Mouse (Mus musculus) adrenal gland, postnatal 14 days (tissue): ENCODE results near the gene Gm49358. TPM values are rescaled to one million over a fixed set of nuclear protein-coding genes. Genes with fewer than 3 reads are reported as not detected.
A peak's percentile ranks its signal among the peaks of the same experiment; 100 is the strongest.

Experiments
- DNase-seq: peaks from one replicate; pipeline ENCODE4 v3.0.0; 2021; ENCODE audit warnings: mixed read lengths
- total RNA-seq: library from RNA; stranded (reverse); gene quantifications from 2 replicates; pipeline ENCODE4 v1.2.3, GENCODE M21; 2021

Gm49358 gene
- total RNA-seq, 1 experiment from 2014 or later: 9.8 TPM

GRCm38 (mm10) chr10:86814292-86815131 is 50.7 kb downstream of the Gm49358 start:
- DNase-seq: peak; percentile 51

GRCm38 (mm10) chr10:86815133-86815532 is 51.4 kb downstream of the Gm49358 start:
- DNase-seq: peak; percentile 53

- no peak for DNase-seq
Measured at GRCm38 (mm10) chr10:86819649-86820165, 55.9 kb downstream of the Gm49358 start.

GRCm38 (mm10) chr10:86821014-86821413 is 57.2 kb downstream of the Gm49358 start:
- DNase-seq: no peak

GRCm38 (mm10) chr10:86824093-86824492 is 60.3 kb downstream of the Gm49358 start:
- peak; percentile 37 for DNase-seq

- DNase-seq: no peak
Measured at GRCm38 (mm10) chr10:86824871-86825270, 61.1 kb downstream of the Gm49358 start.

- DNase-seq: peak; percentile 70
Measured at GRCm38 (mm10) chr10:86825871-86826522, 62.2 kb downstream of the Gm49358 start.

DNA sequence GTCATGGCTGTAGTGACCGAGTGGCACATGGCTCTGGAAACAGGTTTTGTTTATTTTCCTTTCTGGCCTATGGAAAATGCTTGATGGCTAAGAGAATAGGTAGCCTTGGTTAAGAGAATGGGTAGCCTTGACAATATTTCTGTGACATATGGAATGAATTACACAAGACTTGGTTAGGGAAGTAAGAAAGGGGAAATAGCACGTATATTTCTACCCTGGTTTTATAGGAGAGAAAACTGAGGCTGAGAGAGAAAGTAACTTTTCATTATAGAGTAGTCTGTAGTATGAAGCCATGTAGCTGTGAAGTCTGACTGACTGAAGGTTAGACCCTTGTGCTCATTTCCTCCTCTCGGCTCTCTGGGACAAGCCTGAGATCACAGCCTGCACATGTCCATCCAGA is 63.2 kb downstream of the Gm49358 start:
- DNase-seq: no peak

DNA sequence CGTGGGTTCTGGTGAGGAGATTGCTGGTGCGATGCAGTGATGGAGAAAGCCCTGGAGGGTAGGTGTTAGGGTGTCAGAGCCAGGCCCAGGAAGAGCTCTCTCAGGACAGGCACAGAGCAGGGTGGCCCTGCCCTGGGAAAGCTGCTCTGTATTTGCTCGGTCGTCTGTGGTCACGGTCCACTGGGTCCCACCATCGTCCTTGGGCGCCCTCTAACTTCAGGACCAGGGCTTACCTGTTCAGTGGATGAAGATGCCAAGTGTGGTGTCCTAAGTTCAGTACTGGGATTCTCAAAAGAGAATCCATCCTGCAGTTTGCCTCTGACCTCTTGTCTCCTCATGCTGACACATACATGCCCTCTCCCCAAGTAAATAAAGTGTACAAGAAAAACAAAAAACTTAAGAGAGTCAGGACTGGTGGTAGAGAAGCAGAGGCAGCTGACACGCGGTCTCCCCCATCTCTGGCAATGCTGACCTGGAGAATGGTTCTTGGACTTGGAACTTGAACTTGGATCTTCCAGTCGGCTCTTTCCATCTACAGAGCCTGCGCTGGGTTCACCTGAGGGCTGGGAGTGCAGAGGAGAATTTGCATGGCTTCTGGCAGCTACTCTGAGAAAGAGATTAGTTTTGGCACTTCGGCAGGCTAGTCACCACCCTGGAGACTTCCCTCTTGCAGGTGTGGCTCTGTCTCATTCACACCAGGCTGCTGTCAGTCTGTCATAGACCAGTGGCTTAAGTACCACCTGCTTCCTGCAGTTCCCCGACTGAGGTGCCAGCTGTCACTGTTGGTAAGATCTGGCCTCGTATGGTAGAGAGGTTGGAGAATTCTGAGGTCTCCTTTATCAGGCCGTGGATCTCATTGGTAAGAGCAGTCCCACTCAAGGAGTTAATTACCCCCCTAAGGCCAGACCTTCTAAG is 64.7 kb downstream of the Gm49358 start:
- DNase-seq: no peak

DNA sequence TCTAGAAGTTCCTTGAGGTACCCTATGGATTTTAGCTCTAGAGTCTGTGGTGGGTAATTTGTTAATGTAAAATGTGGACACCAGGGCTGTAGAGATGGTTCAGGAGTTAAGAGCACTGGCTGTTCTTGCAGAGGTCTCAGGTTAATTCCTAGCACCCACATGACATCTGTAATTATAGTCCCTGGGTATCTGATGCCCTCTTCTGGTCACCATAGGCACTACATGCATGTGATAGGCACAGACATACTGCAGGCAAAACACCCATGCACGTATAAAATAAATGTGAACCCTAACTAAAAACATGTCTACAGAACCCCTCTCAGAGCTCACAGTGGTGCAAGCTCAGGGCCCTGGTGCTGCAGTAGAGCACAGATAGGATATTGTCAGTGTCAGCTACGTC is 65.7 kb downstream of the Gm49358 start:
- DNase-seq: no peak

GRCm38 (mm10) chr10:86836784-86837183 is 73.0 kb downstream of the Gm49358 start:
- DNase-seq: no peak

DNA sequence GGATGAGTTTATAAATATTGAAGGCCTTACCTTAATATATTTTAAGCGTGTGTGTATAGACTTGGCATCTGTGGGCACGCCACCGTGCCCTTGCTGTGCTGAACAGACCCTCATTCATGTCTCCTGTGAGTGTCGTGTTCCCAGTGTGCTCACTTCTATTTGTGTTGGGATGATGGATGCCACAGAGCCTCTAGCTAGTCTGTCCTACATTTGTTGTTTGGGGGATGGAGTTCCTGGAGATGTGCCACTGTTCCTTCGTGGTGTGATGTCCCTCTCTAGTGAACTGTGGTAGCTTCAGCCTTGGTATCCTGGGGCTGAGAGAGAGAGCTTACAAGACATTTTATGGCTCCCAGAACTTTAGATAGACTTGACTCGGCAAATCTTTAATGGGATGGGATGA is 75.1 kb downstream of the Gm49358 start:
- DNase-seq: no peak

- DNase-seq: no peak
Measured at GRCm38 (mm10) chr10:86842659-86843058, 78.9 kb downstream of the Gm49358 start.

- no peak for DNase-seq
Measured at GRCm38 (mm10) chr10:86846926-86847467, 83.2 kb downstream of the Gm49358 start.

GRCm38 (mm10) chr10:86849087-86849486 is 85.3 kb downstream of the Gm49358 start:
- DNase-seq: no peak

DNA sequence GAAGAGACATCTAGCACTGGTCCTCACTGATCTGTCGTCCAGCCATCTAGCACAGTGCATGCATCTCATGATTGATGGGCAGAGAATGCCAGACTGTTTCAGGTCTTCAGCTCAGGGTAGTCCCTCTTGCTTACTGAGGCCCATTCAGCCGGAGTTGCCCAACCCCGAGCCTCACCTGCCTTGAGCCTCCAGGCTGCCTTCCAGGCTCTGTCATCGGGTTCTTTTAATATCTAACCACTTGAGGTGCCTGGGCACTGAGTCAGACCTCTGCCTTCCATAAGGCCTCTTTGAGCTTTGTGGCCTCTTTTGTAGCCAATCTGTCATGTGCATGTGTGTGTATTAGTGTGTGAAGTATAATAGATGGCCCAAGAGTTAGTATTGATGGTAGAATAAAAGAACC is 85.7 kb downstream of the Gm49358 start:
- no peak for DNase-seq

DNA sequence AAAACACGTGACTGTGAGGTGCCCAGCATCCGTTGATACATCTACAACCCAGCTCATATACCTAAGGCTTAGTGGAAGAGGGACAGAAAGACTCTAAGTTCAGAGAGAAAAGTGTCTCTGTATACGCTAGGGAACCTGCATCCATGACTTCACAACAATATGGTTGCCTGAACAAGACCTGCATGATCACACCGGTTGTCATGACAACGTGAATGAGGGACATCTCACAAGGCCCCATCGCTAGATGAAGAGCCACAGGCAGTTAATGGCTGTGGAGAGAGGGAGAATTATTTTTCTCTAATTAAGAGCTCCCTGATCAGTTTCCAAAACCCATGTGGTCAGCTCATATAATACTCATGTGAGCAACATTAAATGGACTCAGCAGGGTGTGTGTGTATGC is 88.4 kb downstream of the Gm49358 start:
- no peak for DNase-seq

DNA sequence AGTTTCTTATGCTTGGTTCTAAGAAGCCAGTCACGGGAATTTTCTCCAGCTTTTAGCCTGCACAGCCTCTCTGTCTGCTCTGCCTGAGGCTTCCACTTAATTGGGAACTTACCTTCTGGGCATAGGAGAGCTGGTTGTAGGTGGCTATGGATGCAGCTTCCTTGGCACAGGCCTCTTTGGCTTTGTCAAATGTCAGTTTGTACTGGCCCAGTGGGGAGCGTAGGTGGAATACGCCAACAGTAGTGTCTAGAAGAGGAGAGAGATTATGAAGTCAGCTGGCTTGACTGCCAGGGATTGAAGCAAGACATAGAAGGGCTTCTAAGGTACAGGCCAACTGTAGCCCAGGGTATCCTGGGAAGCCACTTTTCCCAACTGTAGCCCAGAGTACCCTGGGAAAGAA is 89.7 kb downstream of the Gm49358 start:
- no peak for DNase-seq

DNA sequence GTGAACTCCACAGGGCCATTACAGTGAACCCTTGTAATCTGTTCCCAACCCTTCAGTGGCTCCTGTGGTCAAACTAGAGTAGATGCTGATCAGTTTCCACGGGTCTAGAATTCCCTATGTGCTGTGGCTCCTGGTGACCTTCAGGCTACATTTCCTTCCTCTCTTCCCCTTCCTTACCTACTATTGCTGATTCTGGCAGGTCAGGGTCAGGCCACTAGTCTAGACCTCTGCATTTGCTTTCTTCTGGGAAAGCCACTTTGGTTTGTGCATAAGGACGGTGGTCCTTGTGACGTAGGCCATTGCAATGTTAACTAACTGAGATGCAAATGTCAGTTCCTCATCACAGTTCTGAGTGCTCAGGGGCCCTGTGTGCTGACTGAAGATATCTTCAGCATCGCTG is 96.6 kb downstream of the Gm49358 start:
- no peak for DNase-seq

GRCm38 (mm10) chr10:86862496-86862895 is 98.7 kb downstream of the Gm49358 start:
- no peak for DNase-seq

GRCm38 (mm10) chr10:86863429-86863828 is 99.7 kb downstream of the Gm49358 start:
- DNase-seq: no peak

- DNase-seq: no peak
Measured at GRCm38 (mm10) chr10:86872121-86872520, 108.3 kb downstream of the Gm49358 start.
